Mouse (Mus musculus) intestine, embryonic 15.5 days (tissue): ENCODE results near the gene Nr2e1. TPM values are rescaled to one million over a fixed set of nuclear protein-coding genes. Genes with fewer than 3 reads are reported as not detected.
A peak's percentile ranks its signal among the peaks of the same experiment; 100 is the strongest.

Source experiments
- ATAC-seq: fragments of 200-750 bp; cut with Nextera tagmentation; 2 replicates; pipeline ENCODE4 v1.8.0; 2017; ENCODE audit warnings: moderate TSS enrichment, moderate library complexity
- H3K27ac ChIP-seq: fragments of 300-500 bp; sonication (generic); 2 replicates; pipeline ENCODE4 v1.5.1; 2015; ENCODE audit warnings: mild to moderate bottlenecking, inconsistent platforms
- H3K27me3 ChIP-seq: fragments of 300-500 bp; sonication (generic); replicated peaks from 2 replicates; pipeline ENCODE4 v1.6.1; 2015; ENCODE audit warnings: inconsistent platforms
- H3K36me3 ChIP-seq: fragments of 300-500 bp; sonication (generic); 2 replicates; pipeline ENCODE4 v1.6.1; 2015; ENCODE audit warnings: inconsistent platforms
- H3K4me1 ChIP-seq: fragments of 300-500 bp; sonication (generic); replicated peaks from 2 replicates; pipeline ENCODE4 v1.6.1; 2015; ENCODE audit warnings: inconsistent platforms
- H3K4me2 ChIP-seq: fragments of 300-500 bp; sonication (generic); replicated peaks from 2 replicates; pipeline ENCODE4 v1.6.1; 2015; ENCODE audit warnings: mild to moderate bottlenecking, inconsistent platforms
- H3K4me3 ChIP-seq: fragments of 300-500 bp; sonication (generic); replicated peaks from 2 replicates; pipeline ENCODE4 v1.5.1; 2015; ENCODE audit warnings: inconsistent platforms
- H3K9ac ChIP-seq: fragments of 300-500 bp; sonication (generic); 2 replicates; pipeline ENCODE4 v1.6.1; 2015; ENCODE audit warnings: inconsistent platforms
- H3K9me3 ChIP-seq: fragments of 300-500 bp; sonication (generic); 2 replicates; pipeline ENCODE4 v1.6.1; 2016; ENCODE audit warnings: inconsistent platforms
- WGBS: fragments of 180-500 bp; shearing (Covaris S2); methylation state at CpG from one replicate; pipeline ENCODE4 v1.1.7; 2015; 5-methylcytosine and 5-hydroxymethylcytosine counted together
- polyA plus RNA-seq: library from polyadenylated mRNA; unstranded; fragments of >200 nt; fragmentation: Nextera tagmentation; extraction: Ambion mirVana; gene quantifications from 2 replicates; pipeline ENCODE4 v1.2.1, GENCODE M21; 2015

Gene Nr2e1
- polyA plus RNA-seq, 1 experiment from 2014 or later: not detected

GRCm38 (mm10) chr10:42572971-42573370 is 10.5 kb downstream of the Nr2e1 start:
- WGBS: 2% methylated on average over 15 of the region's 15 CpGs
- ATAC-seq: no peak
- no peaks in the 10 kb centered on the region for H3K4me1 ChIP-seq
- H3K27me3 ChIP-seq: peaks cover 82% of the 10 kb centered on the region
- H3K4me2 ChIP-seq: peak overlapping the region; percentile 9; the same call in 1 of the 2 replicates
- H3K27ac ChIP-seq: no peak overlapping the region
- H3K9me3 ChIP-seq: no peaks in the 10 kb centered on the region
- no peak overlapping the region for H3K9ac ChIP-seq
- no peak overlapping the region; the same call in 1 of the 2 replicates for H3K4me3 ChIP-seq
- H3K36me3 ChIP-seq: no peaks in the 10 kb centered on the region

GRCm38 (mm10) chr10:42572567-42572966 is 10.9 kb downstream of the Nr2e1 start:
- Histone ChIP-seq H3K4me1 (no peaks in the 10 kb centered on the region), H3K9me3 (no peaks in the 10 kb centered on the region), H3K9ac (no peak overlapping the region), H3K36me3 (no peaks in the 10 kb centered on the region), H3K27ac (no peak overlapping the region), H3K27me3 (peaks cover 80% of the 10 kb centered on the region), H3K4me3 (no peak overlapping the region; the same call in 1 of the 2 replicates), H3K4me2 (peak overlapping the region; percentile 9; the same call in 1 of the 2 replicates)
- no peak for ATAC-seq
- under 1% methylated on average over 20 of the region's 20 CpGs for WGBS

GRCm38 (mm10) chr10:42562272-42562671 is 21.2 kb downstream of the Nr2e1 start:
- Histone ChIP-seq H3K27ac (no peak overlapping the region), H3K9ac (no peak overlapping the region), H3K4me2 (no peak overlapping the region), H3K27me3 (peaks cover 35% of the 10 kb centered on the region), H3K9me3 (no peaks in the 10 kb centered on the region), H3K4me3 (no peak overlapping the region), H3K4me1 (0 out of 2 replicates have a peak, but pooled peaks cover 2% of the 10 kb centered on the region), H3K36me3 (no peaks in the 10 kb centered on the region)
- peak; percentile 36; the same call in 1 of the 2 replicates for ATAC-seq
- 1% methylated on average over 12 of the region's 12 CpGs for WGBS

DNA sequence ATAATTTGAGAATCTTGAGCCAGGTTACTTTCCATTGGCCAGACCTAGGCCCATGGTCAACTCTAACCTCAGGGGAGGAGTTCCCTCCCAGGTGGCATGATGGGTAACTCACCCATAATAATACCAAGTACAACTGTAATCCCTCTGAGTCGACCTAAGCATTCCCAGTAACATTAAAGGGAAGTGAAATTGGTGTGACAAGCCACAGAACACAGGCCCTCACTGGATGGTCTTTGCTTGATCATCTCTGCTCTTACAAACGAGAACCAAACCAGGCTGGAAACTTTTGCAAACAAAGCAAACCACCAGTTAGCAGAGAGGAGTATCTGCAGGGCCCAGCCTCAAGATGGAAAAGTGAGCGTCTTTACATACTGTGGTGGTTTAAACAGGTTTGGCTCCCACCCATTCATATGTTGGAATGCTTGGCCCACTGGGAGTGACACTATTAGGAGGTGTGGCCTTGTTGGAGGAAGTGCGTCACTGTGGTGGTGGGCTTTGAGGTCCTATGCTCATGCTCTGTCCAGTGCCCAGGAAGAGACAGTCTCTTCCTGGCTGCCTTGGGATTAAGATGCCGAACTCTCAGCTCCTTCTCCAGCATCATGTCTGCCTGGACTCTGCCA is 23.7 kb downstream of the Nr2e1 start:
- Histone ChIP-seq H3K27me3 (peaks cover 14% of the 10 kb centered on the region), H3K27ac (no peak overlapping the region), H3K4me1 (0 out of 2 replicates have a peak, but pooled peaks cover 2% of the 10 kb centered on the region), H3K9me3 (no peaks in the 10 kb centered on the region), H3K4me3 (no peak overlapping the region), H3K36me3 (no peaks in the 10 kb centered on the region), H3K9ac (no peak overlapping the region), H3K4me2 (no peak overlapping the region)
- 73% methylated on average over 5 of the region's 5 CpGs for WGBS
- ATAC-seq: no peak

DNA sequence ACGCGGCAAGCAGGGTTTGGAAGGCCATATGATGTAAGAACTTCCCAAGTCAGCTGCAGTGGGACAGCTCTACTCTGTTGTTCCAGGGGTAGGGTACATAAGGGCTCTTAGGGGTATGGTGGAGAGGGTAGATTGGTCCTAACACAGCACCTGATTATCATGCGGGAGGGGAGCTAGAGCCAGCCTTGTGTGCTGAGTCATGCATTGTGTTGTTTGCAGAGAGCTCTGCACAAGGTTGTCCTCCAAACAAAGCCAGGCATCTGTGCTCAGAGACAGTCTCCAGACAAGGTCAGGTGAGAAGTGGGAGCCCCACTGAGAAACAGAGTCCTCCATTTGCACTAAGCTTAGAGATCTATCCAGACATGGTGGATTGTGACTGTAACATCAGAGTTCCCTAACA is 36.9 kb downstream of the Nr2e1 start:
- WGBS: 91% methylated on average over 3 of the region's 3 CpGs
- ATAC-seq: no peak

DNA sequence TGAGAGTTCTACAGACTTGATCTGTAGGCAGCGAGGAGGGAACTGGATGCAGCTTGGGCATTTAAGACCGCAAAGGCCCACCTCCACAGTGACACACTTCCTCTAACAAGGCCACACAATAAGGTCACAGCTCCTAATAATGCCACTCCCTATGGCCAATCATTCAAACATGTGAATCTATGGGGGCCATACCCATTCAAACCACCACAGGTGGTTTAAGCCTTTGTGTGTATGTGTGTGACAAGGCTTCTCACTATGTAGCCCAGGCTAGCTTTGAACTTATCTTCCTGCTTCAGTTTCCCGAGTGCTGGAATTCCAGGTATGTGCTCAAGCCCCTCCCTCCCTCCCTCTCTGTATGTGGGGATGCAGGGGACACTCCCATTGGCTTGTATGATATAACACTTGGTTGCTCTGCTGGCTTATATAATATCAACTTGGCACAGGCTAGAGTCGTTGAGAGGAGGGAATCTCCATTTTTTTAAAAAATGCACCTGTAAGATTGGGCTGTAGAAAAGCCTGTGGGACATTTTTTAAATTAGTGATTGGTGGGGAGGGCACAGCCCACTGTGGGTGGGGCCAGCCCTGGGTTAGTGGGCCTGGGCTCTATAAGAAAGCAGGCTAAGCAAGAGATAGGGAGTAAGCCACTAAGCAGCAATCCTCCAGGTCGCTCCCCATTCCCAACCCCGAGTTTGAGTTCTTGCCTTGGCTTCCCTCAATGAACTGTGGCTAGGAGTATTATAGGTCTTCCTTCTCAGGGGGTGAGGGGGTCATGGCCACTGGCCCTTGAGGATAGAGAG is 37.5 kb downstream of the Nr2e1 start:
- Histone ChIP-seq H3K4me2 (no peak overlapping the region), H3K27me3 (no peaks in the 10 kb centered on the region), H3K4me1 (no peaks in the 10 kb centered on the region), H3K9ac (no peak overlapping the region), H3K4me3 (no peak overlapping the region), H3K36me3 (no peaks in the 10 kb centered on the region), H3K9me3 (no peaks in the 10 kb centered on the region), H3K27ac (no peak overlapping the region)
- ATAC-seq: no peak
- WGBS: 78% methylated on average over 6 of the region's 6 CpGs

More for the DNA sequence above, 36.9 kb downstream of the Nr2e1 start:
- Histone ChIP-seq H3K27me3 (no peaks in the 10 kb centered on the region), H3K4me1 (no peaks in the 10 kb centered on the region), H3K4me3 (no peak overlapping the region), H3K9me3 (no peaks in the 10 kb centered on the region), H3K27ac (no peak overlapping the region), H3K9ac (no peak overlapping the region), H3K36me3 (no peaks in the 10 kb centered on the region), H3K4me2 (no peak overlapping the region)

GRCm38 (mm10) chr10:42537571-42538316 is 45.7 kb downstream of the Nr2e1 start:
- no peak overlapping the region for H3K27ac ChIP-seq
- no peaks in the 10 kb centered on the region for H3K27me3 ChIP-seq
- peaks cover 7% of the 10 kb centered on the region; the same call in 1 of the 2 replicates for H3K36me3 ChIP-seq
- no peaks in the 10 kb centered on the region for H3K4me1 ChIP-seq
- no peak overlapping the region for H3K9ac ChIP-seq
- ATAC-seq: peak; percentile 63; the same call in 1 of the 2 replicates
- no peak overlapping the region for H3K4me3 ChIP-seq
- 84% methylated on average over 9 of the region's 9 CpGs for WGBS
- no peaks in the 10 kb centered on the region for H3K9me3 ChIP-seq
- H3K4me2 ChIP-seq: no peak overlapping the region

DNA sequence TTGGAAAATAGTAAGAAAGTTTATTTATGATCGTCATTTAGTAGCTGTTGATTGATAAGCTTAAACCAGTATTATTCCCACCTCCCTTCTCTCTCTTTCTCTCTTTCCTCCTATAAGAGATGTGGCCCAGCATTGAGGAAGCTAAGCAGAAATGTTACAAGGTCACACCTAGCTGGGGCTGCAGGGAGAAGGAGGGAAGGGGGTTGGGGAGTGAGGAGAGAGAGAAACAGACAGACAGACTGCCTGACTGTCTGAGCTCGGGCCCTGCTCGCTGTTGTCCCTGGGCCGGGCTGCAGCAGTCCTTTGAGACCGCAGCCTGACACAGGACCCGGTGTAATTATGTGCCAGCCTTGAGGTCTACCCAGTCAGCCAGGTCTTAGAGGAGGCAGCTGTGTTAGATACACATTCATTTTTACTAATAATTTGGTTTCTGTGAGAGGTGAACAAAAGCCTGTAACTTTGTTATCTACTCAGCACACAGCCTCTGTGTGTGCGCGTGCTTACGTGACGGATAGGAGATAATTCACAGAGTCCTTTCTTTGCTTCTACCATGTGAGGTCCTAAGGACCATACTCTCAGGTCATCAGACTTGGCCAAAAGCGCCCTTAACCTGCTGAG is 49.5 kb downstream of the Nr2e1 start:
- 86% methylated on average over 11 of the region's 11 CpGs for WGBS
- Histone ChIP-seq H3K4me2 (no peak overlapping the region), H3K9ac (no peak overlapping the region), H3K4me1 (no peaks in the 10 kb centered on the region), H3K36me3 (peaks cover 14% of the 10 kb centered on the region), H3K27ac (no peak overlapping the region), H3K27me3 (no peaks in the 10 kb centered on the region), H3K9me3 (no peaks in the 10 kb centered on the region), H3K4me3 (no peak overlapping the region)
- no peak for ATAC-seq

GRCm38 (mm10) chr10:42525682-42526081 is 57.8 kb downstream of the Nr2e1 start:
- Histone ChIP-seq H3K36me3 (peaks cover 7% of the 10 kb centered on the region; the same call in 1 of the 2 replicates), H3K4me3 (no peak overlapping the region), H3K27me3 (no peaks in the 10 kb centered on the region), H3K4me2 (no peak overlapping the region), H3K27ac (no peak overlapping the region), H3K4me1 (no peaks in the 10 kb centered on the region), H3K9ac (no peak overlapping the region), H3K9me3 (no peaks in the 10 kb centered on the region)
- ATAC-seq: no peak
- 95% methylated on average over 3 of the region's 3 CpGs for WGBS

GRCm38 (mm10) chr10:42523556-42524162 is 59.8 kb downstream of the Nr2e1 start:
- Histone ChIP-seq H3K4me1 (no peaks in the 10 kb centered on the region), H3K4me3 (no peak overlapping the region), H3K4me2 (no peak overlapping the region), H3K9ac (no peak overlapping the region), H3K9me3 (no peaks in the 10 kb centered on the region), H3K27me3 (no peaks in the 10 kb centered on the region), H3K36me3 (peaks cover 7% of the 10 kb centered on the region; the same call in 1 of the 2 replicates), H3K27ac (no peak overlapping the region)
- WGBS: 81% methylated on average over 11 of the region's 11 CpGs
- no peak for ATAC-seq

DNA sequence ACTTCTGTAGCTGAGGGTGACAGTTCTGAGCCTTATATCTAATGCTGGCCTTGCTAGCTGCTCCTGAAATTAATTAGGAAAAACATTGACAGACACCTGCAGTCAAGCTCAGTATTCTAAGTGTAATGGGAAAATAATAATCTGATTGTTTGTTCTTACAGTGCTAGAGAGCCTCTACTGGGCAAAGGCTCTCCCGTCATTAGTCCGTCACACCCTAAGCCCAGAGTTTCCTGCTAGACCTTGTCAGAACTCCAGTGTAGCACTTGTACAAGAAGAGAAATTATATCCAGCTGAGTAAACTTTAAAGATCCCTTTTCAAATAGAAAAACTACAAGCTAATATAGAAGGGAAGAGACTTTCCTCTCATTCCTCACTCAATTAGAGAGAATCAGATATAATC is 60.5 kb downstream of the Nr2e1 start:
- 54% methylated on average over 2 of the region's 2 CpGs for WGBS
- H3K27me3 ChIP-seq: no peaks in the 10 kb centered on the region
- H3K4me3 ChIP-seq: no peak overlapping the region
- H3K4me2 ChIP-seq: no peak overlapping the region
- no peak overlapping the region for H3K27ac ChIP-seq
- H3K9me3 ChIP-seq: no peaks in the 10 kb centered on the region
- ATAC-seq: peak; percentile 73
- H3K9ac ChIP-seq: no peak overlapping the region
- 0 out of 2 replicates have a peak, but pooled peaks cover 2% of the 10 kb centered on the region for H3K36me3 ChIP-seq
- H3K4me1 ChIP-seq: no peaks in the 10 kb centered on the region
